Mouse (Mus musculus) midbrain, embryonic 10.5 days (tissue): ENCODE data around the gene Rspo3. TPM values are rescaled to one million over a fixed set of nuclear protein-coding genes. Genes with fewer than 3 reads are reported as not detected.

Experiments used
- DNase-seq: peaks from one replicate; pipeline ENCODE4 v3.0.0-alpha.2; 2017; ENCODE audit warnings: low spot score
- H3K27ac ChIP-seq: fragments of 300-500 bp; sonication (generic); replicated peaks from 2 replicates; pipeline ENCODE4 v1.5.1; 2016; ENCODE audit warnings: mild to moderate bottlenecking
- H3K27me3 ChIP-seq: fragments of 300-500 bp; sonication (generic); 2 replicates; pipeline ENCODE4 v1.6.1; 2016; ENCODE audit warnings: low read depth, mild to moderate bottlenecking; ENCODE audit not compliant: poor library complexity, severe bottlenecking
- H3K36me3 ChIP-seq: fragments of 300-500 bp; sonication (generic); 2 replicates; pipeline ENCODE4 v1.6.1; 2016; ENCODE audit warnings: mild to moderate bottlenecking, moderate library complexity
- H3K4me1 ChIP-seq: fragments of 300-500 bp; sonication (generic); 2 replicates; pipeline ENCODE4 v1.6.1; 2016
- H3K4me3 ChIP-seq: fragments of 300-500 bp; sonication (generic); 2 replicates; pipeline ENCODE4 v1.5.1; 2016; ENCODE audit warnings: mild to moderate bottlenecking, moderate library complexity
- H3K9me3 ChIP-seq: fragments of 300-500 bp; sonication (generic); replicated peaks from 2 replicates; pipeline ENCODE4 v1.6.1; 2016; ENCODE audit warnings: mild to moderate bottlenecking
- WGBS: fragments of 180-500 bp; shearing (Covaris S2); methylation state at CpG from one replicate; pipeline ENCODE4 v1.1.7; 2016; 5-methylcytosine and 5-hydroxymethylcytosine counted together
- polyA plus RNA-seq: library from polyadenylated mRNA; unstranded; fragments of >200 nt; fragmentation: Nextera tagmentation; extraction: Ambion mirVana; gene quantifications from 2 replicates; pipeline ENCODE4 v1.2.1, GENCODE M21; 2016

The Rspo3 gene
- polyA plus RNA-seq, 1 experiment from 2014 or later, result 12.2 TPM

DNA sequence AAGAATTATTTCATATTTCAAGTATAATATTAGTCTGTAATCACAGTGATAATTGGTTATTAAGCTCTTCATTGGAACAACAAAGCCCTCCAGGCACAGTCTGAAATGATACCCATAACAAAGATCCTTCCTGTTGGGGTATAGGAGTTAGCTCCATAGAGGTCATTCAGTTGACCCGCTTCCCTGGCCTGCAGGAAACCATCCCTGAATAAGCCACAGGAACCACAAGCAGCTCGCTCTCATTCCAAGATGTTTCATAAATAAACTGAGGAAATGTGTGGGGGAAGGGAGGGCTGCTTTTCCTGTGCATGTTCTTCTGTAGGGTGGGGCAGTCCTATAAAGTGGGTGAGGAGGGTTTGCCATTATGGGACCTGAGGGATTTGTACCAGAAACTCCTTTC, 27.5 kb downstream of the Rspo3 start:
- DNase-seq, result no peak
- WGBS, result 74% methylated on average over 2 of the region's 2 CpGs

DNA sequence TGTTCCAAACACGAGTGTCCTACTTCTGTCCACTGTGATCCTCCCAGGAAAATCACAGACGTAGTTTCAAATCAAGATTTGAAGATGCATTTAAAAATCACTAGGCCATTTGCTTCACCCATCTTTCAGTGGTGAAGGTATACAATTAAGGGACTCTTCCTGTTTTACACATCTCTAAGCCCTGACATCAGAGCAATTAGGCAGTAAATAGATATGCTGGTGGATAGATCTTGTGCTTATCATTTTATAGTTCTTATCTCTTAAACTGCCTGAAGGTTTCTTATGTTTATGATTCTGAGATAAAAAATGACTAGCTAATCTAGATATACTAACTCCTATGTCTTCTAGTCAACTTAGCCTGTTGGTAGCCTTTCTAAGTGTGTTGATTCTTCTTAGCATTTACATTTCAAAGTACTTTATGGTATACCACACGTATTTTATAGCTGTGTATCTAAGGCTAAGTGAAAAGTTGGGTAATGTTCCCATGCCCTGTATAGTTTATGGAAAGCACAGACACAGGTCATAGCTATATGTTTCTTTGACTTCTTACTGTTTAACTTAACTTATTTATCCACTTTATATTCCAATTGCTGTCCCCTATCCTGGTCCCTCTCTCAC, 38.4 kb downstream of the Rspo3 start:
- Histone ChIP-seq H3K27ac (no peak overlapping the region), H3K4me3 (no peak overlapping the region), H3K27me3 (no peaks in the 10 kb centered on the region), H3K9me3 (no peaks in the 10 kb centered on the region), H3K4me1 (no peaks in the 10 kb centered on the region), H3K36me3 (no peaks in the 10 kb centered on the region)
- 73% methylated on average over 3 of the region's 3 CpGs for WGBS
- no peak for DNase-seq

More for the DNA sequence above, 27.5 kb downstream of the Rspo3 start:
- Histone ChIP-seq H3K9me3 (no peaks in the 10 kb centered on the region), H3K4me1 (no peaks in the 10 kb centered on the region), H3K36me3 (no peaks in the 10 kb centered on the region), H3K4me3 (no peak overlapping the region), H3K27me3 (no peaks in the 10 kb centered on the region), H3K27ac (no peak overlapping the region)

- Histone ChIP-seq H3K27me3 (no peaks in the 10 kb centered on the region), H3K4me1 (no peaks in the 10 kb centered on the region), H3K9me3 (no peaks in the 10 kb centered on the region), H3K36me3 (no peaks in the 10 kb centered on the region), H3K27ac (no peak overlapping the region), H3K4me3 (no peak overlapping the region)
- WGBS, result 94% methylated on average over 1 of the region's 1 CpGs
- no peak for DNase-seq
Observed at GRCm38 (mm10) chr10:29493996-29494395, 41.7 kb downstream of the Rspo3 start.

GRCm38 (mm10) chr10:29480945-29481344, 54.7 kb downstream of the Rspo3 start:
- 68% methylated on average over 1 of the region's 1 CpGs for WGBS
- Histone ChIP-seq H3K4me1 (no peaks in the 10 kb centered on the region), H3K4me3 (no peak overlapping the region), H3K9me3 (no peaks in the 10 kb centered on the region), H3K27me3 (no peaks in the 10 kb centered on the region), H3K36me3 (no peaks in the 10 kb centered on the region), H3K27ac (no peak overlapping the region)
- no peak for DNase-seq

GRCm38 (mm10) chr10:29479401-29479800, 56.3 kb downstream of the Rspo3 start:
- no peaks in the 10 kb centered on the region for H3K27me3 ChIP-seq
- H3K36me3 ChIP-seq, result no peaks in the 10 kb centered on the region
- H3K9me3 ChIP-seq, result no peaks in the 10 kb centered on the region
- no peaks in the 10 kb centered on the region for H3K4me1 ChIP-seq
- no peak overlapping the region for H3K4me3 ChIP-seq
- 84% methylated on average over 3 of the region's 3 CpGs for WGBS
- no peak for DNase-seq
- no peak overlapping the region for H3K27ac ChIP-seq

DNA sequence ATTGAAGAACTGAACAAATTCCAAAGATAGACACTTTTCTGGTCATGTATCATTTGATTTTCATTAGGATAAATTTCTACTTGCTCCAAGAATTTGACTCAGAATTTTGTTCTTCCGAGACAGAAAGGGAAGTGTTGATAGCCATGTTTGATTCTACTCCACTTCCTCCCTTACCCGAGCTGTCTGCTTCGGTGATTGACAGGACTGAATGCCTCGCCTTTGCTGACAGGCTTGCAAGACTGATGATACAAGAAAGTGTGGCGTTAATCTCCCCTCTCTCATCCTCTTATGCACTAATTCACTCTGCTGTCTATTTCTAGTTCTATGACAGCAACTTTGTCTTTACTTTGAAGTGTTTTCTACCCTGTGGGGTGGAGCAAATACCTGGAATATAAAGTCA, 65.2 kb downstream of the Rspo3 start:
- WGBS, result 76% methylated on average over 5 of the region's 5 CpGs
- Histone ChIP-seq H3K27ac (no peak overlapping the region), H3K4me3 (no peak overlapping the region), H3K27me3 (no peaks in the 10 kb centered on the region), H3K36me3 (no peaks in the 10 kb centered on the region), H3K9me3 (no peaks in the 10 kb centered on the region), H3K4me1 (no peaks in the 10 kb centered on the region)
- DNase-seq, result no peak

DNA sequence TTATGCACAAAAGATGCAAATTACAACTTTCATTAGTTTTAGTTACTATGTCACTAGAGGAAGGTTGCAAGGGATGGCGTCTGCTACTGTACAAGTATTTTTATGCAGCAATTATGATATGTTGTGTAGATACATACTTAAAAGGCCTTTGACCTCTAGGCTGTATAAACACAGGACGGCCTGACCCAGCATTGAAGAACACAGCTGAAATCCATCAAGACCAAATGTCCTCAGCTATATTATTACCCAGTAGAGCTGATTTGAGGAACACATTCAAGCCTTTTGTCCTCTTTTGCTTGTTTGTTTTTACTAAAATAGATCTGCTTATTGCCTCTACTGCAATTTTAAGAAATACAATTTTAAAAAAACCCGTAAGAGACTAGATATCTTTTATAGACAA, 75.6 kb downstream of the Rspo3 start:
- Histone ChIP-seq H3K9me3 (no peaks in the 10 kb centered on the region), H3K36me3 (no peaks in the 10 kb centered on the region), H3K27me3 (no peaks in the 10 kb centered on the region), H3K4me1 (no peaks in the 10 kb centered on the region), H3K27ac (no peak overlapping the region), H3K4me3 (no peak overlapping the region)
- 79% methylated on average over 3 of the region's 3 CpGs for WGBS
- no peak for DNase-seq

GRCm38 (mm10) chr10:29459632-29460031, 76.0 kb downstream of the Rspo3 start:
- Histone ChIP-seq H3K4me1 (no peaks in the 10 kb centered on the region), H3K27me3 (no peaks in the 10 kb centered on the region), H3K9me3 (no peaks in the 10 kb centered on the region), H3K27ac (no peak overlapping the region), H3K36me3 (no peaks in the 10 kb centered on the region), H3K4me3 (no peak overlapping the region)
- DNase-seq, result no peak
- 73% methylated on average over 2 of the region's 2 CpGs for WGBS

GRCm38 (mm10) chr10:29445076-29445475, 90.6 kb downstream of the Rspo3 start:
- Histone ChIP-seq H3K9me3 (no peaks in the 10 kb centered on the region), H3K4me1 (no peaks in the 10 kb centered on the region), H3K27me3 (no peaks in the 10 kb centered on the region), H3K36me3 (no peaks in the 10 kb centered on the region), H3K27ac (no peak overlapping the region), H3K4me3 (no peak overlapping the region)
- DNase-seq, result no peak
- 85% methylated on average over 3 of the region's 3 CpGs for WGBS

DNA sequence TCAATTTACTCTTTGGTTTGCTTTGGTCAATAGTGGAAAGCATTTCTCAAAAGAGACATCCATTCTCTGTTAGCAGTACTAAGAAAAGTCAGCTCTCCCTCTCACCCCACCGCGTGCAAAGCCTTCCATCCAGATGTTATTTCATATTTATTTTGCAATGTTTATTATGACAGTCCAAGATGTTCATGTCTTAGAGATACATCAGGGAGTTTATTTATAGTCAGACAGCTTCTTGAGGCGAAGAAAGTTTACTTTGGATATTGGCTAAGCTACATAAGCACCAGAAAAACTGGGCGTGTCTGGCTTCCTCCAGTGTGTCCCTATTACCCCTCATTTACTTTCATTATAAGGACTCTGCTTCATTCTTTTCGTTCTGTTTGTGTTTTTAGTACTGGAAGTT, 94.4 kb downstream of the Rspo3 start:
- DNase-seq, result no peak
- 81% methylated on average over 5 of the region's 5 CpGs for WGBS

DNA sequence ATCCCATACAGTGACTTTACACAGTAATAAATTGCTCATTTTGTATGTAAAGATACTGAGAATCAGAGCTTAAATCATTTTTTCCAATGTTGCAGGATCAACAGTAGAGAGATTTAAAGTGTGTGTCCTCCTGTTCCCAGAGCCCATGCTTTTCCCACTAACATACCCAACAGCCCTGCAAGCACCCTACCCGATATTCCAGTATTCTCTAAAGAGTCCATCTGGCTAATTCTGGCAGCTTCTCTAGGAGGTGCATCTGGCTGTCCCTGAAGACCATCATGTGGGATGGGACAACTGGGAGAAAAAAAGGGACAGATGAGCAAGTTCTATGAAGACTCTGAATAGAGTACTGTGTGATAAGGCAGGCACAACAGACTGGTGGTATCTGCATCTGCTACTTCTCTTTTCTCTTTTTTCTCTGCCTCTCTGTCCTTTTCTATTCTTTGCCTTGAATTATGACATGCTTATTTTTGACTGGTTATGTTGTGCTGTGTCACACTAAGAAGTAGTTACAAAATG, 102.7 kb downstream of the Rspo3 start:
- WGBS, result 91% methylated on average over 1 of the region's 1 CpGs
- H3K4me3 ChIP-seq, result no peak overlapping the region
- no peak for DNase-seq
- H3K4me1 ChIP-seq, result no peaks in the 10 kb centered on the region
- H3K27ac ChIP-seq, result no peak overlapping the region
- H3K9me3 ChIP-seq, result no peaks in the 10 kb centered on the region
- H3K27me3 ChIP-seq, result no peaks in the 10 kb centered on the region
- no peaks in the 10 kb centered on the region for H3K36me3 ChIP-seq

More for the DNA sequence above, 94.4 kb downstream of the Rspo3 start:
- no peak overlapping the region for H3K27ac ChIP-seq
- no peaks in the 10 kb centered on the region for H3K9me3 ChIP-seq
- no peak overlapping the region for H3K4me3 ChIP-seq
- H3K4me1 ChIP-seq, result no peaks in the 10 kb centered on the region
- no peaks in the 10 kb centered on the region for H3K27me3 ChIP-seq
- no peaks in the 10 kb centered on the region for H3K36me3 ChIP-seq

DNA sequence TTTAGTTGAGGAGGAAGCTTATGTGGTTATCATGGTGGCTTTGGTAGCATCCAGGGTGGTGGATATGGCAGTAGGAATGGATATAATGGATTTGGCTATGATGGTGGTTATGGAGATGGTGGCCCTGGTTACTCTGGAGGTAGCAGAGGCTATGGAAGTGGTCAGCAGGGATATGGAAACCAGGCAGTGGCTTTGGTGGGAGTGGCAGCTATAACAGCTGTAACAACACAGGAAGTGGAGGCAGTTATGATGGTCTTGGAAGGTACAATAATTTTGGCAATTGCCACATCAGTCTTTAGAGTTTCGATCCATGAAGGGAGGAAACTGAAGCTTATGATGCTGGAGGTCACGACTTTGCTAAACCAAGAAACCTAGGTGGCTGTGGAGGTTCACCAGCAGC, 109.0 kb downstream of the Rspo3 start:
- no peak overlapping the region for H3K4me3 ChIP-seq
- no peaks in the 10 kb centered on the region for H3K4me1 ChIP-seq
- no peaks in the 10 kb centered on the region for H3K27me3 ChIP-seq
- no peak overlapping the region for H3K27ac ChIP-seq
- WGBS, result 88% methylated on average over 2 of the region's 2 CpGs
- no peak for DNase-seq
- H3K9me3 ChIP-seq, result no peaks in the 10 kb centered on the region
- H3K36me3 ChIP-seq, result no peaks in the 10 kb centered on the region

GRCm38 (mm10) chr10:29424571-29424970, 111.1 kb downstream of the Rspo3 start:
- no peak overlapping the region for H3K4me3 ChIP-seq
- H3K27me3 ChIP-seq, result no peaks in the 10 kb centered on the region
- no peaks in the 10 kb centered on the region for H3K36me3 ChIP-seq
- H3K27ac ChIP-seq, result no peak overlapping the region
- no peaks in the 10 kb centered on the region for H3K4me1 ChIP-seq
- WGBS, result 93% methylated on average over 2 of the region's 2 CpGs
- H3K9me3 ChIP-seq, result no peaks in the 10 kb centered on the region
- no peak for DNase-seq

DNA sequence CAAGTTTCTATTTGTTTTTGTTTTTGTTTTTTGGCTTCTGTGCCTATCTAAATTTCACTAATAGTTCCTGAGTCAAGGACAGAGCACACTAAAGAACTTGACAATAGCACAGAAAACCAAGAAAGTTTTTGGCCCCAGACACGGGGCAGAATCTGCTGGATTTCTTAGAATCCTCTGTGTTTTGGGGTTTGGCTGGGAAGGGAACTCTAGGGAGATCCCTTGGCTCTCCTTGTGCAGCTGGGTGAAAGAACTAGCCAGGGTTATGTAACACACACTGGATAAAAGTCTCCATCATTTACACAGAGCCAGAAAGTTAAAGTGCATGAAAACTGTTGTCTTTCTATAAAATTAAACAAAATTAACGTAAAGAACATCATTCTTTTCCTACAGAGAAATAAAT, 121.3 kb downstream of the Rspo3 start:
- Histone ChIP-seq H3K9me3 (no peaks in the 10 kb centered on the region), H3K4me1 (no peaks in the 10 kb centered on the region), H3K27ac (no peak overlapping the region), H3K27me3 (no peaks in the 10 kb centered on the region), H3K36me3 (no peaks in the 10 kb centered on the region), H3K4me3 (no peak overlapping the region)
- WGBS, result 70% methylated on average over 2 of the region's 2 CpGs
- no peak for DNase-seq
